10 mouse cellular contexts compared by ENCODE assay signal in genomic region chr17:86617570-86618237, GRCm38 (mm10).
A peak's percentile ranks its signal among the peaks of the same experiment; 100 is the strongest.
DNase-seq lines count a peak whose midpoint lies in the region; ATAC-seq and TF ChIP-seq lines count a peak whose summit lies in the region.
"Had no signal": no experiment of that assay in that cellular context is flagged by ENCODE, and none has a peak within 500 bp of the region (broad histone marks: within the 10 kb centered on the region; RNA-seq: fewer than 3 reads in every experiment).

No protein-coding gene starts in this region.

- ATAC-seq in liver, postnatal 0 days, result no peak
- no peak for ATAC-seq in liver, embryonic 11.5 days (replicated peaks; ENCODE audit: low FRiP score)
- ATAC-seq in heart, embryonic 15.5 days (replicated peaks; ENCODE audit: insufficient number of reproducible peaks, insufficient read depth, low FRiP score, low read depth), result 0 out of 2 replicates have a peak, but pooled peaks have one; percentile 32
- ATAC-seq in forebrain, embryonic 11.5 days (replicated peaks; ENCODE audit: low FRiP score), result no peak

- H3K27me3 ChIP-seq in liver, postnatal 0 days (ENCODE audit: insufficient read depth, low read length), result no peaks in the 10 kb centered on the region
- no peaks in the 10 kb centered on the region for H3K27me3 ChIP-seq in liver, embryonic 11.5 days (replicated peaks; ENCODE audit: control insufficient read depth, insufficient read depth, low read length)
- no peaks in the 10 kb centered on the region for H3K27me3 ChIP-seq in heart, embryonic 15.5 days
- no peaks in the 10 kb centered on the region for H3K27me3 ChIP-seq in forebrain, embryonic 11.5 days (ENCODE audit: control insufficient read depth, insufficient read depth, low read length)

- no peak for TF ChIP-seq EP300 in liver, postnatal 0 days (IDR thresholded peaks at IDR 0.05; ENCODE audit: low read depth)

- H3K9ac ChIP-seq in liver, postnatal 0 days (replicated peaks), result no peak overlapping the region
- no peak overlapping the region for H3K9ac ChIP-seq in liver, embryonic 11.5 days (ENCODE audit: low read depth, low read length)
- no peak overlapping the region for H3K9ac ChIP-seq in heart, embryonic 15.5 days
- no peak overlapping the region for H3K9ac ChIP-seq in forebrain, embryonic 11.5 days (ENCODE audit: low read length)
- H3K9ac ChIP-seq: liver, embryonic 14.5 days had no signal

- H3K27ac ChIP-seq in liver, postnatal 0 days (ENCODE audit: low read depth), result 0 out of 2 replicates have a peak overlapping the region, but pooled peaks have one; percentile 45
- H3K27ac ChIP-seq in liver, embryonic 11.5 days (ENCODE audit: low read depth, low read length), result no peak overlapping the region
- H3K27ac ChIP-seq in heart, embryonic 15.5 days, result peak overlapping the region; percentile 57
- H3K27ac ChIP-seq in forebrain, embryonic 11.5 days (ENCODE audit: low read depth, low read length), result no peak overlapping the region
- H3K27ac ChIP-seq: liver, embryonic 14.5 days had no signal

- no peak overlapping the region for H3K4me3 ChIP-seq in liver, postnatal 0 days (ENCODE audit: low read depth, low read length)
- no peak overlapping the region for H3K4me3 ChIP-seq in liver, embryonic 11.5 days (ENCODE audit: low read depth, low read length)
- H3K4me3 ChIP-seq in heart, embryonic 15.5 days, result no peak overlapping the region
- H3K4me3 ChIP-seq in forebrain, embryonic 11.5 days (ENCODE audit: low read depth, low read length), result no peak overlapping the region

- 0 out of 2 replicates have a peak, but pooled peaks cover 5% of the 10 kb centered on the region for H3K4me1 ChIP-seq in liver, postnatal 0 days (ENCODE audit: insufficient read depth)
- H3K4me1 ChIP-seq in liver, embryonic 11.5 days (replicated peaks; ENCODE audit: control insufficient read depth, insufficient read depth, low read length), result no peaks in the 10 kb centered on the region
- H3K4me1 ChIP-seq in heart, embryonic 15.5 days (replicated peaks), result peaks cover 15% of the 10 kb centered on the region
- H3K4me1 ChIP-seq in forebrain, embryonic 11.5 days (replicated peaks; ENCODE audit: control insufficient read depth, insufficient read depth, low read length), result no peaks in the 10 kb centered on the region

- no peaks in the 10 kb centered on the region for H3K9me3 ChIP-seq in liver, postnatal 0 days (ENCODE audit: low read length)
- no peaks in the 10 kb centered on the region for H3K9me3 ChIP-seq in liver, embryonic 11.5 days (ENCODE audit: control insufficient read depth, low read length)
- no peaks in the 10 kb centered on the region for H3K9me3 ChIP-seq in heart, embryonic 15.5 days (replicated peaks)
- H3K9me3 ChIP-seq in forebrain, embryonic 11.5 days (ENCODE audit: control insufficient read depth, low read length), result no peaks in the 10 kb centered on the region

- H3K4me2 ChIP-seq in liver, postnatal 0 days (ENCODE audit: low read depth, low read length), result no peak overlapping the region
- no peak overlapping the region for H3K4me2 ChIP-seq in liver, embryonic 11.5 days
- no peak overlapping the region for H3K4me2 ChIP-seq in heart, embryonic 15.5 days
- no peak overlapping the region for H3K4me2 ChIP-seq in forebrain, embryonic 11.5 days (ENCODE audit: low read depth, low read length, severe bottlenecking)

- no peak for TF ChIP-seq CTCF in liver, postnatal 0 days (IDR thresholded peaks at IDR 0.05; ENCODE audit: low read depth)

- DNase-seq in adrenal gland, adult 2 months, result peak; percentile 21
- no peak for DNase-seq in adrenal gland, adult 18-20 months (ENCODE audit: low spot score in 2 of 2)
- no peak for DNase-seq in liver, postnatal 0 days
- DNase-seq in liver, embryonic 11.5 days (ENCODE audit: low spot score), result no peak
- peak; percentile 27 to 37 for DNase-seq in kidney, postnatal 4 days
- no peak for DNase-seq in urinary bladder, postnatal 14 days (ENCODE audit: low spot score)
- no peak for DNase-seq in forebrain, embryonic 11.5 days (ENCODE audit: low spot score)
- DNase-seq: layer of hippocampus, postnatal 36 days had no signal

- H3K36me3 ChIP-seq in liver, postnatal 0 days (replicated peaks; ENCODE audit: insufficient read depth, low read length), result no peaks in the 10 kb centered on the region
- H3K36me3 ChIP-seq in liver, embryonic 11.5 days (ENCODE audit: control insufficient read depth, insufficient read depth, low read length), result no peaks in the 10 kb centered on the region
- H3K36me3 ChIP-seq in heart, embryonic 15.5 days, result no peaks in the 10 kb centered on the region
- H3K36me3 ChIP-seq in forebrain, embryonic 11.5 days (ENCODE audit: control insufficient read depth, insufficient read depth, low read length), result no peaks in the 10 kb centered on the region

- WGBS in liver, postnatal 0 days (ENCODE audit: insufficient replicate concordance), result 50% methylated on average over 3 of the region's 3 CpGs
- WGBS in liver, embryonic 11.5 days, result 55% methylated on average over 3 of the region's 3 CpGs
- WGBS in heart, embryonic 15.5 days, result 58% methylated on average over 3 of the region's 3 CpGs
- 68% methylated on average over 3 of the region's 3 CpGs for WGBS in forebrain, embryonic 11.5 days

Comparison
In these comparisons a context has a peak if more than half of its experiments do, and no peak if none do; other contexts are left out.
1. DNase-seq: peak in adrenal gland, adult 2 months (single experiment) and kidney, postnatal 4 days (2 of 2); none in adrenal gland, adult 18-20 months (0 of 2), liver, postnatal 0 days (single experiment), liver, embryonic 11.5 days (single experiment), urinary bladder, postnatal 14 days (single experiment) and forebrain, embryonic 11.5 days (single experiment).
2. H3K27ac ChIP-seq: peak in liver, postnatal 0 days (single experiment) and heart, embryonic 15.5 days (single experiment); none in liver, embryonic 11.5 days (single experiment) and forebrain, embryonic 11.5 days (single experiment).